7 mouse cellular contexts compared by ENCODE assay signal in genomic region chr2:114186924-114187323, GRCm38 (mm10). TPM values are rescaled to one million over a fixed set of nuclear protein-coding genes. Genes with fewer than 3 reads are reported as not detected.
DNase-seq lines count a peak whose midpoint lies in the region; ATAC-seq and TF ChIP-seq lines count a peak whose summit lies in the region.
"Not testable (repeated sequence)": the region's sequence is repeated elsewhere in the genome, so short reads cannot be mapped to it uniquely, and the experiment has no call there.

Aqr (minus strand) TSS chr2:114187024.

- not testable (repeated sequence) for H3K27me3 ChIP-seq in forebrain, embryonic 14.5 days (replicated peaks; ENCODE audit: control insufficient read depth, insufficient read depth, low read length); heart, embryonic 12.5 days (replicated peaks); hindbrain, postnatal 0 days (ENCODE audit: insufficient read depth, low read length); liver, embryonic 16.5 days (ENCODE audit: control insufficient read depth, insufficient read depth, low read depth, low read length)

- not testable (repeated sequence) for H3K4me3 ChIP-seq in bone marrow, adult 2 months (replicated peaks; ENCODE audit: control insufficient read depth, low read depth, low read length); forebrain, embryonic 14.5 days (ENCODE audit: low read depth, low read length); heart, embryonic 12.5 days; hindbrain, postnatal 0 days (ENCODE audit: low read length); liver, embryonic 16.5 days (ENCODE audit: low read depth, low read length)

- H3K36me3 ChIP-seq in forebrain, embryonic 14.5 days (ENCODE audit: control insufficient read depth, insufficient read depth, low read length); heart, embryonic 12.5 days; hindbrain, postnatal 0 days (ENCODE audit: insufficient read depth, low read length); liver, embryonic 16.5 days (ENCODE audit: control insufficient read depth, insufficient read depth): not testable (repeated sequence)

- not testable (repeated sequence) for TF ChIP-seq POLR2A in bone marrow, adult 2 months (IDR thresholded peaks at IDR 0.05; ENCODE audit: borderline replicate concordance, control insufficient read depth, low read depth, low read length)

- not testable (repeated sequence) for H3K27ac ChIP-seq in bone marrow, adult 2 months (ENCODE audit: control insufficient read depth, insufficient read depth, low read depth, low read length, poor library complexity); forebrain, embryonic 14.5 days (ENCODE audit: low read depth, low read length); heart, embryonic 12.5 days (ENCODE audit: poor library complexity, severe bottlenecking); hindbrain, postnatal 0 days; liver, embryonic 16.5 days (ENCODE audit: low read length)

- H3K4me1 ChIP-seq in bone marrow, adult 2 months (ENCODE audit: control insufficient read depth, insufficient read depth, low read length); forebrain, embryonic 14.5 days (ENCODE audit: control insufficient read depth, insufficient read depth, low read length); heart, embryonic 12.5 days (replicated peaks); hindbrain, postnatal 0 days (ENCODE audit: insufficient read depth, low read length); liver, embryonic 16.5 days (ENCODE audit: control insufficient read depth, low read depth, low read length): not testable (repeated sequence)

- ATAC-seq in forebrain, embryonic 14.5 days; heart, embryonic 12.5 days (ENCODE audit: insufficient number of reproducible peaks, low FRiP score); hindbrain, postnatal 0 days; liver, embryonic 16.5 days (ENCODE audit: low read depth); monocyte, adult 5-6 weeks (replicated peaks; ENCODE audit: insufficient number of reproducible peaks, low FRiP score, low TSS enrichment, poor library complexity, severe bottlenecking): not testable (repeated sequence)

- 75% methylated on average over 1 of the region's 6 CpGs for WGBS in bone marrow, adult 2 months
- 83% methylated on average over 1 of the region's 6 CpGs for WGBS in forebrain, embryonic 14.5 days
- 68% methylated on average over 1 of the region's 6 CpGs for WGBS in heart, embryonic 12.5 days
- WGBS in hindbrain, postnatal 0 days: 93% methylated on average over 1 of the region's 6 CpGs
- 59% methylated on average over 1 of the region's 6 CpGs for WGBS in liver, embryonic 16.5 days (ENCODE audit: insufficient replicate concordance)

- DNase-seq in forebrain, embryonic 14.5 days (ENCODE audit: low spot score); hindbrain, postnatal 0 days (ENCODE audit: low spot score); left cerebral cortex, adult 18-20 months (ENCODE audit: low spot score in 2 of 2): not testable (repeated sequence)

- H3K9ac ChIP-seq in forebrain, embryonic 14.5 days (ENCODE audit: low read length); heart, embryonic 12.5 days; hindbrain, postnatal 0 days (replicated peaks; ENCODE audit: low read length); liver, embryonic 16.5 days (ENCODE audit: low read depth, low read length): not testable (repeated sequence)

- not testable (repeated sequence) for TF ChIP-seq CTCF in bone marrow, adult 2 months (IDR thresholded peaks at IDR 0.05; ENCODE audit: control insufficient read depth, insufficient read depth, low read length); hindbrain, postnatal 0 days (IDR thresholded peaks at IDR 0.05; ENCODE audit: low read depth)

- not testable (repeated sequence) for H3K9me3 ChIP-seq in forebrain, embryonic 14.5 days (replicated peaks; ENCODE audit: control insufficient read depth, low read length); heart, embryonic 12.5 days (replicated peaks); hindbrain, postnatal 0 days (ENCODE audit: low read length); liver, embryonic 16.5 days (replicated peaks; ENCODE audit: control insufficient read depth, low read length)

- H3K4me2 ChIP-seq in forebrain, embryonic 14.5 days (ENCODE audit: low read length); heart, embryonic 12.5 days; hindbrain, postnatal 0 days (ENCODE audit: low read depth, low read length); liver, embryonic 16.5 days (ENCODE audit: low read depth, low read length): not testable (repeated sequence)

RNA-seq across cellular contexts. Expression of gene Aqr, which starts in this region (rescaled TPM):
- 6.7 and 15.3 TPM in 2 replicates for polyA plus RNA-seq in bone marrow, adult 2 months (2011; ENCODE audit: insufficient read depth, insufficient read length, low replicate concordance, missing spikeins)
- 51.5 and 57.1 TPM in 2 replicates for polyA plus RNA-seq in forebrain, embryonic 14.5 days (2014; fragmentation: Nextera tagmentation; extraction: Ambion mirVana)
- 32.5 and 36.3 TPM in 2 replicates for polyA plus RNA-seq in heart, embryonic 12.5 days (2016; fragmentation: Nextera tagmentation; extraction: Ambion mirVana)
- 24.7 and 26.3 TPM in 2 replicates for total RNA-seq in hindbrain, postnatal 0 days (2014; rRNA removed)
- 24.3 and 27.3 TPM in 2 replicates for polyA plus RNA-seq in hindbrain, postnatal 0 days (2015; fragmentation: Nextera tagmentation; extraction: Ambion mirVana)
- total RNA-seq in left cerebral cortex, adult 18-20 months (2021): 10 to 100 TPM; 31.7 to 33.5 TPM
- polyA plus RNA-seq in liver, embryonic 16.5 days (2015; fragmentation: Nextera tagmentation; extraction: Ambion mirVana): 16.3 and 16.5 TPM in 2 replicates
- 49.2 to 85.2 TPM (median 72.3 TPM) in 3 replicates for total RNA-seq in monocyte, adult 5-6 weeks (2017)
